Mouse (Mus musculus) limb, embryonic 15.5 days (tissue): ENCODE data around the gene Ggct. TPM values are rescaled to one million over a fixed set of nuclear protein-coding genes. Genes with fewer than 3 reads are reported as not detected.

Experiments used
- ATAC-seq: fragments of 200-750 bp; cut with Nextera tagmentation; 2 replicates; pipeline ENCODE4 v1.8.0; 2017; ENCODE audit warnings: low read depth, moderate TSS enrichment; ENCODE audit not compliant: insufficient number of reproducible peaks, low FRiP score, low TSS enrichment
- H3K27ac ChIP-seq: fragments of 300-500 bp; sonication (generic); 2 replicates; pipeline ENCODE4 v1.5.1; 2015; ENCODE audit warnings: moderate library complexity, mild to moderate bottlenecking, inconsistent platforms
- H3K27me3 ChIP-seq: fragments of 300-500 bp; sonication (generic); 2 replicates; pipeline ENCODE4 v1.6.1; 2015; ENCODE audit warnings: inconsistent platforms
- H3K36me3 ChIP-seq: fragments of 300-500 bp; sonication (generic); 2 replicates; pipeline ENCODE4 v1.6.1; 2015; ENCODE audit warnings: inconsistent platforms
- H3K4me1 ChIP-seq: fragments of 300-500 bp; sonication (generic); 2 replicates; pipeline ENCODE4 v1.6.1; 2015; ENCODE audit warnings: inconsistent platforms
- H3K4me2 ChIP-seq: fragments of 300-500 bp; sonication (generic); 2 replicates; pipeline ENCODE4 v1.6.1; 2015; ENCODE audit warnings: mild to moderate bottlenecking, inconsistent platforms
- H3K4me3 ChIP-seq: fragments of 300-500 bp; sonication (generic); 2 replicates; pipeline ENCODE4 v1.5.1; 2015; ENCODE audit warnings: mild to moderate bottlenecking, inconsistent platforms
- H3K9ac ChIP-seq: fragments of 300-500 bp; sonication (generic); 2 replicates; pipeline ENCODE4 v1.6.1; 2015; ENCODE audit warnings: inconsistent platforms
- H3K9me3 ChIP-seq: fragments of 300-500 bp; sonication (generic); 2 replicates; pipeline ENCODE4 v1.6.1; 2016; ENCODE audit warnings: inconsistent platforms
- WGBS: fragments of 180-500 bp; shearing (Covaris S2); methylation state at CpG from one replicate; pipeline ENCODE4 v1.1.7; 2015; 5-methylcytosine and 5-hydroxymethylcytosine counted together
- polyA plus RNA-seq: library from polyadenylated mRNA; unstranded; fragments of >200 nt; fragmentation: Nextera tagmentation; extraction: Ambion mirVana; gene quantifications from 2 replicates; pipeline ENCODE4 v1.2.1, GENCODE M21; 2015

The Ggct gene
- polyA plus RNA-seq, result 31.1 and 37.6 TPM in 2 replicates

- ATAC-seq, result peak; percentile 100
- Histone ChIP-seq H3K4me1 (peaks cover 6% of the 10 kb centered on the region; the same call in 1 of the 2 replicates), H3K36me3 (no peaks in the 10 kb centered on the region)
These were observed at the start of gene Ggct for GRCm38 (mm10) chr6:54992734-54993260. TSS of gene Ggct (minus strand) at chr6:54992950.

GRCm38 (mm10) chr6:55040031-55040430 lies 47.3 kb upstream of the Ggct start:
- no peak overlapping the region for H3K4me3 ChIP-seq
- H3K9me3 ChIP-seq, result no peaks in the 10 kb centered on the region
- H3K4me1 ChIP-seq, result peaks cover 30% of the 10 kb centered on the region
- H3K4me2 ChIP-seq, result no peak overlapping the region
- ATAC-seq, result no peak
- no peak overlapping the region for H3K9ac ChIP-seq
- no peaks in the 10 kb centered on the region for H3K27me3 ChIP-seq
- H3K36me3 ChIP-seq, result no peaks in the 10 kb centered on the region
- H3K27ac ChIP-seq, result no peak overlapping the region
- WGBS, result 77% methylated on average over 1 of the region's 1 CpGs

More at GRCm38 (mm10) chr6:54992734-54993260, at the start of gene Ggct:
- Histone ChIP-seq H3K9ac (peak within 1 kb of the TSS; percentile 39; the same call in 1 of the 2 replicates), H3K4me3 (peak within 1 kb of the TSS; percentile 51), H3K27ac (peak within 1 kb of the TSS; percentile 50; the same call in 1 of the 2 replicates), H3K27me3 (no peaks in the 10 kb centered on the region), H3K4me2 (peak within 1 kb of the TSS; percentile 94), H3K9me3 (no peaks in the 10 kb centered on the region)
- WGBS, result under 1% methylated on average over 41 of the region's 41 CpGs

- WGBS, result 62% methylated on average over 6 of the region's 6 CpGs
- H3K9ac ChIP-seq, result no peak overlapping the region
These were observed 46.7 kb upstream of the Ggct start for GRCm38 (mm10) chr6:55039446-55039783.

GRCm38 (mm10) chr6:55038671-55039445 lies 46.1 kb upstream of the Ggct start:
- no peak for ATAC-seq
- Histone ChIP-seq H3K9me3 (no peaks in the 10 kb centered on the region), H3K4me1 (peaks cover 21% of the 10 kb centered on the region), H3K4me3 (peak overlapping the region; percentile 99), H3K27me3 (no peaks in the 10 kb centered on the region), H3K36me3 (no peaks in the 10 kb centered on the region), H3K27ac (peak overlapping the region; percentile 92), H3K9ac (peak overlapping the region; percentile 95), H3K4me2 (peak overlapping the region; percentile 66)
- WGBS, result 1% methylated on average over 12 of the region's 12 CpGs

More at GRCm38 (mm10) chr6:55039446-55039783, 46.7 kb upstream of the Ggct start:
- no peak for ATAC-seq
- Histone ChIP-seq H3K36me3 (no peaks in the 10 kb centered on the region), H3K27ac (no peak overlapping the region), H3K4me2 (peak overlapping the region; percentile 66; the same call in 1 of the 2 replicates), H3K9me3 (no peaks in the 10 kb centered on the region), H3K27me3 (no peaks in the 10 kb centered on the region), H3K4me1 (peaks cover 27% of the 10 kb centered on the region), H3K4me3 (peak overlapping the region; percentile 99)

- ATAC-seq, result peak; percentile 81
- under 1% methylated on average over 70 of the region's 87 CpGs for WGBS
- Histone ChIP-seq H3K27ac (peak within 1 kb of the TSS; percentile 92), H3K4me3 (peak within 1 kb of the TSS; percentile 99), H3K36me3 (no peaks in the 10 kb centered on the region), H3K4me2 (peak within 1 kb of the TSS; percentile 66), H3K27me3 (no peaks in the 10 kb centered on the region), H3K4me1 (peaks cover 17% of the 10 kb centered on the region), H3K9ac (peak within 1 kb of the TSS; percentile 95), H3K9me3 (no peaks in the 10 kb centered on the region)
These were observed 45.3 kb upstream of the Ggct start, which contains the start of gene Gars for GRCm38 (mm10) chr6:55037799-55038670. TSS of gene Gars (plus strand) at chr6:55038007.

- 83% methylated on average over 4 of the region's 4 CpGs for WGBS
- no peaks in the 10 kb centered on the region for H3K36me3 ChIP-seq
- no peak for ATAC-seq
- no peak overlapping the region for H3K4me2 ChIP-seq
- no peaks in the 10 kb centered on the region for H3K9me3 ChIP-seq
- H3K4me3 ChIP-seq, result no peak overlapping the region
- no peaks in the 10 kb centered on the region for H3K27me3 ChIP-seq
- peaks cover 15% of the 10 kb centered on the region for H3K4me1 ChIP-seq
- H3K9ac ChIP-seq, result no peak overlapping the region
- H3K27ac ChIP-seq, result no peak overlapping the region
These were observed 44.0 kb upstream of the Ggct start for GRCm38 (mm10) chr6:55036731-55037130.

GRCm38 (mm10) chr6:55027642-55028041 lies 34.9 kb upstream of the Ggct start:
- 38% methylated on average over 2 of the region's 2 CpGs for WGBS
- no peak for ATAC-seq
- no peaks in the 10 kb centered on the region for H3K36me3 ChIP-seq

GRCm38 (mm10) chr6:55021806-55022205 lies 29.1 kb upstream of the Ggct start:
- Histone ChIP-seq H3K4me3 (no peak overlapping the region), H3K4me2 (no peak overlapping the region), H3K9ac (no peak overlapping the region), H3K36me3 (no peaks in the 10 kb centered on the region), H3K27me3 (no peaks in the 10 kb centered on the region), H3K27ac (no peak overlapping the region), H3K4me1 (peaks cover 6% of the 10 kb centered on the region), H3K9me3 (no peaks in the 10 kb centered on the region)
- WGBS, result 87% methylated on average over 7 of the region's 7 CpGs
- no peak for ATAC-seq

More at GRCm38 (mm10) chr6:55027642-55028041, 34.9 kb upstream of the Ggct start:
- Histone ChIP-seq H3K27ac (no peak overlapping the region), H3K4me3 (no peak overlapping the region), H3K4me2 (no peak overlapping the region), H3K27me3 (no peaks in the 10 kb centered on the region), H3K4me1 (no peaks in the 10 kb centered on the region; the same call in 1 of the 2 replicates), H3K9ac (no peak overlapping the region), H3K9me3 (no peaks in the 10 kb centered on the region)

GRCm38 (mm10) chr6:55018417-55018816 lies 25.7 kb upstream of the Ggct start:
- no peak overlapping the region for H3K4me2 ChIP-seq
- H3K36me3 ChIP-seq, result no peaks in the 10 kb centered on the region
- WGBS, result 68% methylated on average over 2 of the region's 2 CpGs
- H3K4me1 ChIP-seq, result peaks cover 13% of the 10 kb centered on the region
- H3K27ac ChIP-seq, result no peak overlapping the region
- ATAC-seq, result no peak
- no peaks in the 10 kb centered on the region for H3K27me3 ChIP-seq
- H3K9ac ChIP-seq, result no peak overlapping the region
- H3K9me3 ChIP-seq, result no peaks in the 10 kb centered on the region
- no peak overlapping the region for H3K4me3 ChIP-seq

- peak; percentile 50; the same call in 1 of the 2 replicates for ATAC-seq
These were observed 24.2 kb upstream of the Ggct start for GRCm38 (mm10) chr6:55016710-55017583.

GRCm38 (mm10) chr6:55016236-55016635 lies 23.5 kb upstream of the Ggct start:
- H3K9me3 ChIP-seq, result no peaks in the 10 kb centered on the region
- no peak overlapping the region for H3K4me3 ChIP-seq
- H3K27me3 ChIP-seq, result no peaks in the 10 kb centered on the region
- no peak overlapping the region for H3K9ac ChIP-seq
- H3K4me1 ChIP-seq, result peaks cover 13% of the 10 kb centered on the region
- no peak overlapping the region for H3K4me2 ChIP-seq
- no peaks in the 10 kb centered on the region for H3K36me3 ChIP-seq
- ATAC-seq, result 0 out of 2 replicates have a peak, but pooled peaks have one; percentile 43
- 16% methylated on average over 5 of the region's 5 CpGs for WGBS
- no peak overlapping the region for H3K27ac ChIP-seq

More at GRCm38 (mm10) chr6:55016710-55017583, 24.2 kb upstream of the Ggct start:
- H3K27me3 ChIP-seq, result no peaks in the 10 kb centered on the region
- WGBS, result 25% methylated on average over 15 of the region's 15 CpGs
- peaks cover 13% of the 10 kb centered on the region for H3K4me1 ChIP-seq
- H3K4me3 ChIP-seq, result no peak overlapping the region
- no peak overlapping the region for H3K9ac ChIP-seq
- H3K4me2 ChIP-seq, result peak overlapping the region; percentile 32
- H3K36me3 ChIP-seq, result no peaks in the 10 kb centered on the region
- no peak overlapping the region for H3K27ac ChIP-seq
- H3K9me3 ChIP-seq, result no peaks in the 10 kb centered on the region
